Mouse (Mus musculus) forebrain, embryonic 12.5 days (tissue): ENCODE measurements around the gene Pml. TPM values are rescaled to one million over a fixed set of nuclear protein-coding genes. Genes with fewer than 3 reads are reported as not detected.

ENCODE experiments used
- ATAC-seq: fragments of 200-750 bp; cut with Nextera tagmentation; 2 replicates; pipeline ENCODE4 v1.8.0; 2017; ENCODE audit warnings: moderate TSS enrichment; ENCODE audit not compliant: low FRiP score
- H3K27ac ChIP-seq: fragments of 300-500 bp; sonication (generic); 2 replicates; pipeline ENCODE4 v1.5.1; 2016; ENCODE audit warnings: mild to moderate bottlenecking
- H3K27me3 ChIP-seq: fragments of 300-500 bp; sonication (generic); 2 replicates; pipeline ENCODE4 v1.6.1; 2016; ENCODE audit warnings: mild to moderate bottlenecking
- H3K36me3 ChIP-seq: fragments of 300-500 bp; sonication (generic); replicated peaks from 2 replicates; pipeline ENCODE4 v1.6.1; 2016; ENCODE audit warnings: mild to moderate bottlenecking
- H3K4me1 ChIP-seq: fragments of 300-500 bp; sonication (generic); 2 replicates; pipeline ENCODE4 v1.6.1; 2016
- H3K4me2 ChIP-seq: fragments of 300-500 bp; sonication (generic); 2 replicates; pipeline ENCODE4 v1.6.1; 2016; ENCODE audit warnings: mild to moderate bottlenecking, moderate library complexity
- H3K4me3 ChIP-seq: fragments of 300-500 bp; sonication (generic); replicated peaks from 2 replicates; pipeline ENCODE4 v1.5.1; 2016; ENCODE audit warnings: mild to moderate bottlenecking
- H3K9ac ChIP-seq: fragments of 300-500 bp; sonication (generic); 2 replicates; pipeline ENCODE4 v1.6.1; 2016; ENCODE audit warnings: mild to moderate bottlenecking
- H3K9me3 ChIP-seq: fragments of 300-500 bp; sonication (generic); 2 replicates; pipeline ENCODE4 v1.6.1; 2016
- WGBS: fragments of 180-500 bp; shearing (Covaris S2); methylation state at CpG from one replicate; pipeline ENCODE4 v1.1.7; 2016; 5-methylcytosine and 5-hydroxymethylcytosine counted together
- polyA plus RNA-seq: library from polyadenylated mRNA; unstranded; fragments of >200 nt; fragmentation: Nextera tagmentation; extraction: Ambion mirVana; gene quantifications from 2 replicates; pipeline ENCODE4 v1.2.1, GENCODE M21; 2016

Pml gene
- polyA plus RNA-seq, 1 experiment from 2014 or later, result 11.1 TPM

- Histone ChIP-seq H3K27me3 (peaks cover 53% of the 10 kb centered on the region), H3K4me2 (peak within 1 kb of the TSS; percentile 63), H3K4me1 (peaks cover 62% of the 10 kb centered on the region), H3K27ac (peak within 1 kb of the TSS; percentile 91), H3K36me3 (no peaks in the 10 kb centered on the region), H3K9me3 (no peaks in the 10 kb centered on the region), H3K9ac (peak within 1 kb of the TSS; percentile 69), H3K4me3 (peak within 1 kb of the TSS; percentile 43)
- ATAC-seq, result peak; percentile 62
- 1% methylated on average over 42 of the region's 42 CpGs for WGBS
These were observed 45.8 kb downstream of the Pml start, which contains the start of the genes Islr and Islr2 for GRCm38 (mm10) chr9:58203516-58204447. Islr (minus strand) TSS chr9:58204306. Islr2 (minus strand) TSS chr9:58204319.

GRCm38 (mm10) chr9:58202676-58203453 is 46.7 kb downstream of the Pml start:
- Histone ChIP-seq H3K9ac (peak overlapping the region; percentile 69), H3K27me3 (peaks cover 62% of the 10 kb centered on the region), H3K9me3 (no peaks in the 10 kb centered on the region), H3K4me1 (peaks cover 71% of the 10 kb centered on the region), H3K4me3 (peak overlapping the region; percentile 43), H3K4me2 (peak overlapping the region; percentile 63), H3K27ac (peak overlapping the region; percentile 91), H3K36me3 (no peaks in the 10 kb centered on the region)
- ATAC-seq, result no peak
- 3% methylated on average over 14 of the region's 14 CpGs for WGBS

GRCm38 (mm10) chr9:58201861-58202549 is 47.6 kb downstream of the Pml start:
- Histone ChIP-seq H3K4me2 (peak overlapping the region; percentile 63), H3K4me1 (peaks cover 79% of the 10 kb centered on the region), H3K4me3 (peak overlapping the region; percentile 43), H3K27ac (peak overlapping the region; percentile 91), H3K27me3 (peaks cover 71% of the 10 kb centered on the region), H3K36me3 (no peaks in the 10 kb centered on the region), H3K9me3 (no peaks in the 10 kb centered on the region), H3K9ac (peak overlapping the region; percentile 69)
- under 1% methylated on average over 37 of the region's 37 CpGs for WGBS
- ATAC-seq, result peak; percentile 28

GRCm38 (mm10) chr9:58201091-58201842 is 48.3 kb downstream of the Pml start:
- ATAC-seq, result no peak
- 1% methylated on average over 24 of the region's 24 CpGs for WGBS
- H3K4me3 ChIP-seq, result peak overlapping the region; percentile 43
- H3K27me3 ChIP-seq, result peaks cover 76% of the 10 kb centered on the region
- H3K4me2 ChIP-seq, result peak overlapping the region; percentile 63
- peak overlapping the region; percentile 91 for H3K27ac ChIP-seq
- no peaks in the 10 kb centered on the region for H3K9me3 ChIP-seq
- H3K36me3 ChIP-seq, result no peaks in the 10 kb centered on the region
- H3K9ac ChIP-seq, result peak overlapping the region; percentile 69
- peaks cover 80% of the 10 kb centered on the region for H3K4me1 ChIP-seq

- Histone ChIP-seq H3K4me3 (peak overlapping the region; percentile 43), H3K4me1 (peaks cover 86% of the 10 kb centered on the region), H3K9ac (peak overlapping the region; percentile 69)
These were observed 49.1 kb downstream of the Pml start for GRCm38 (mm10) chr9:58200270-58201090.

GRCm38 (mm10) chr9:58199381-58200269 is 50.0 kb downstream of the Pml start:
- peak overlapping the region; percentile 91 for H3K27ac ChIP-seq
- ATAC-seq, result no peak
- 2% methylated on average over 41 of the region's 41 CpGs for WGBS

More at GRCm38 (mm10) chr9:58200270-58201090, 49.1 kb downstream of the Pml start:
- Histone ChIP-seq H3K4me2 (peak overlapping the region; percentile 63), H3K27ac (peak overlapping the region; percentile 91), H3K36me3 (no peaks in the 10 kb centered on the region), H3K9me3 (no peaks in the 10 kb centered on the region), H3K27me3 (peaks cover 84% of the 10 kb centered on the region)
- WGBS, result 8% methylated on average over 11 of the region's 11 CpGs
- ATAC-seq, result no peak

GRCm38 (mm10) chr9:58198801-58199371 is 50.7 kb downstream of the Pml start:
- no peaks in the 10 kb centered on the region for H3K9me3 ChIP-seq
- H3K9ac ChIP-seq, result peak overlapping the region; percentile 69
- H3K4me3 ChIP-seq, result peak overlapping the region; percentile 43
- 3% methylated on average over 38 of the region's 38 CpGs for WGBS
- H3K27me3 ChIP-seq, result peaks cover 99% of the 10 kb centered on the region
- H3K27ac ChIP-seq, result peak overlapping the region; percentile 91
- peak overlapping the region; percentile 63 for H3K4me2 ChIP-seq
- no peaks in the 10 kb centered on the region for H3K36me3 ChIP-seq
- peaks cover 86% of the 10 kb centered on the region for H3K4me1 ChIP-seq
- no peak for ATAC-seq

More at GRCm38 (mm10) chr9:58199381-58200269, 50.0 kb downstream of the Pml start:
- H3K9ac ChIP-seq, result peak overlapping the region; percentile 69
- no peaks in the 10 kb centered on the region for H3K9me3 ChIP-seq
- peak overlapping the region; percentile 43 for H3K4me3 ChIP-seq
- H3K27me3 ChIP-seq, result peaks cover 92% of the 10 kb centered on the region
- no peaks in the 10 kb centered on the region for H3K36me3 ChIP-seq
- H3K4me2 ChIP-seq, result peak overlapping the region; percentile 63
- peaks cover 83% of the 10 kb centered on the region for H3K4me1 ChIP-seq

- Histone ChIP-seq H3K36me3 (no peaks in the 10 kb centered on the region), H3K4me2 (peak overlapping the region; percentile 63), H3K27ac (peak overlapping the region; percentile 91), H3K9me3 (no peaks in the 10 kb centered on the region), H3K4me1 (peaks cover 77% of the 10 kb centered on the region), H3K4me3 (peak overlapping the region; percentile 43), H3K27me3 (peaks cover 92% of the 10 kb centered on the region), H3K9ac (peak overlapping the region; percentile 69)
- 2% methylated on average over 58 of the region's 58 CpGs for WGBS
- ATAC-seq, result peak; percentile 28; the same call in 1 of the 2 replicates
These were observed 51.5 kb downstream of the Pml start for GRCm38 (mm10) chr9:58197781-58198701.
